Mouse (Mus musculus): ENCODE data around the gene Gm3149. TPM values are rescaled to one million over a fixed set of nuclear protein-coding genes. Genes with fewer than 3 reads are reported as not detected.
"Not testable (repeated sequence)": the region's sequence is repeated elsewhere in the genome, so short reads cannot be mapped to it uniquely, and the experiment has no call there.

The Gm3149 gene
- not detected for total RNA-seq (2022)

GRCm38 (mm10) chr14:4316983-4317382, at the start of gene Gm3149:
Gene Gm3149, plus strand, starts transcription at chr14:4317283.
- not testable (repeated sequence) for DNase-seq (ENCODE audit: low spot score in 2 of 2)

GRCm38 (mm10) chr14:4269238-4269950, 47.7 kb upstream of the Gm3149 start:
- not testable (repeated sequence) for DNase-seq (ENCODE audit: low spot score in 2 of 2)

- not testable (repeated sequence) for DNase-seq (ENCODE audit: low spot score in 2 of 2)
Observed at GRCm38 (mm10) chr14:4279828-4280227, 37.3 kb upstream of the Gm3149 start.

GRCm38 (mm10) chr14:4334476-4335080, 17.5 kb downstream of the Gm3149 start, which contains the start of gene 2610042L04Rik:
Gene 2610042L04Rik, plus strand, starts transcription at chr14:4334763.
- not testable (repeated sequence) for DNase-seq (ENCODE audit: low spot score in 2 of 2)

DNA sequence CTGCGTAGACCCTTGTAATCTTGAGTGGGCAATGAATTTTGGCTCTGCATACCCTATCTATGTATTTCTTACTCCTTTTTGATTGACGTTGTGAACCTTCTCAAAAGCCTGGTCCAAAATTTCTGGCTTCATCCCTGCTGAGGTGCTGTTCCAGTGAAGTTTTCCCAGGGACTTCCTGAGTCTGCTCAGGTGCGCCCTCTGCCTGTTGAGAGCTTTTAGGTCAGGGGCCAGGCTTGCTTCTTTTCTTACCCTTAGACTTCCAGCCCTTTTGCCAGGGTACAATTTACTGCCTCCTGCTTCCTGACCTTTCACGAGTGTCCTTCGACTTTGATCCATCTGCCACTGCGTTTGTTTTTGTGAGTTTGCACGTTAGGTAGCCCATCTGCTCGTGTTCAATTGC, 18.4 kb downstream of the Gm3149 start:
- not testable (repeated sequence) for DNase-seq (ENCODE audit: low spot score in 2 of 2)

DNA sequence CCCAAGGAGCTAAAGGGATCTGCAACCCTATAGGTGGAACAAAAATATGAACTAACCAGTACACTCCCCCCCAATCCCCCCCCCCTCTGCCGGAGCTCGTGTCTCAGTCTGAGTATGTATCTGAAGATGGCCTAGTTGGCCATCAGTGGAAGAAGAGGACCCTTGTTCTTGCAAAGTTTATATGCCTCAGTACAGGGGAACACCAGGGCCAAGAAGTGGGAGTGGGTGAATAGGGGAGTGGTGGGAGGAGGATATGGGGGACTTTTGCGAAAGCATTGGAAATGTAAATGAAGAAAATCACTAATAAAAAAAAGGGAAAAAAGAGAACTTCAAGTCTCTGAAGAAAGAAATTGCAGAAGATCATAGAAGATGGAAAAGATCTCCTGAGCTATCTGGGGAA, 51.9 kb downstream of the Gm3149 start:
- DNase-seq (ENCODE audit: low spot score in 2 of 2) = not testable (repeated sequence)

DNA sequence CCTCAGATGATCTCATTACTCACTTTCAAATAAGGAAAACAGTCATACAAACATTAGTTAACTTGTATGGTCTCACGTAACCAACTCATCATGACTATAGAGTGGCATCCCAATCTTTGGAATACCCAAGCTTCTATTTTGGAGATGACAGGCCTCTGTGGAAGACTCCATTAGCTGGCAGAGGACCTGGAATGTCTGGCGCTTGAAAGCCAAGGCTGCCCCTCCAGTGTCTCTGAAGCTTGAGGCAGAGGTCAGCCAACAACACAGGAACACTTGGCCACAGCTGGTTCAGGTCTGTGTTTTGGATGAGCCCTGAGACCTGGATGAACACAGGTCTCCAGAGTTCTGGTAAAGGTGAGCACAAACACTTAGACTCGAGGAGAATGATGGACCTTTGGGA, 52.6 kb downstream of the Gm3149 start:
- DNase-seq (ENCODE audit: low spot score in 2 of 2) = not testable (repeated sequence)

Other genes starting within 250 kb of the Gm3149 start
- 1 to 10 TPM in 1 of 4 experiments, under 1 TPM in 3; 0.48 to 1.1 (median 0.62) TPM for gene Gm3115, start 233.2 kb upstream of the Gm3149 start, total RNA-seq (2022)
- 10 to 100 TPM in 1 of 4 experiments, 1 to 10 TPM in 3; 5.7 to 10.0 (median 8.0) TPM for gene Gm8108, start 206.8 kb upstream of the Gm3149 start, total RNA-seq (2022)
- not detected for gene Gm3127, start 152.3 kb upstream of the Gm3149 start, total RNA-seq (2022)
- 1 to 10 TPM; 1.0 to 1.5 (median 1.1) TPM for gene Gm2974, start 134.7 kb upstream of the Gm3149 start, total RNA-seq (2022)
- gene Gm3138, start 67.7 kb upstream of the Gm3149 start, total RNA-seq (2022) = not detected
- gene 2610042L04Rik, start 17.5 kb downstream of the Gm3149 start, total RNA-seq (2022) = 1 to 10 TPM in 3 of 4 experiments, under 1 TPM in 1; 0.83 to 1.7 (median 1.5) TPM
- not detected for gene Gm3159, start 80.2 kb downstream of the Gm3149 start, total RNA-seq (2022)
- gene Gm3164, start 98.2 kb downstream of the Gm3149 start, total RNA-seq (2022) = 1 to 10 TPM in 1 of 4 experiments, under 1 TPM in 2, not detected in 1; 0.67 to 1.8 (median 0.79) TPM
- 1 to 10 TPM in 2 of 4 experiments, not detected in 2; 2.8 to 8.4 TPM for gene Gm3173, start 113.7 kb downstream of the Gm3149 start, total RNA-seq (2022)
- gene Gm3182, start 164.5 kb downstream of the Gm3149 start, total RNA-seq (2022) = under 1 TPM in 2 of 4 experiments, not detected in 2; 0.32 to 0.43 TPM
- not detected for gene Gm3047, start 238.1 kb downstream of the Gm3149 start, total RNA-seq (2022)

All from layer of hippocampus, adult 8-10 months (tissue).